Mouse (Mus musculus) midbrain, embryonic 14.5 days (tissue): ENCODE data around the gene Anln. TPM values are rescaled to one million over a fixed set of nuclear protein-coding genes. Genes with fewer than 3 reads are reported as not detected.
A peak's percentile ranks its signal among the peaks of the same experiment; 100 is the strongest.
"Not testable (repeated sequence)": the region's sequence is repeated elsewhere in the genome, so short reads cannot be mapped to it uniquely, and the experiment has no call there.

Experiments used
- ATAC-seq: fragments of 200-750 bp; cut with Nextera tagmentation; 2 replicates; pipeline ENCODE4 v1.8.0; 2017; ENCODE audit warnings: moderate number of reproducible peaks, moderate library complexity; ENCODE audit not compliant: low FRiP score, low TSS enrichment
- DNase-seq: peaks from one replicate; pipeline ENCODE4 v3.0.0-alpha.2; 2015
- H3K27ac ChIP-seq: fragments of 300-500 bp; sonication (generic); replicated peaks from 2 replicates; pipeline ENCODE4 v1.5.1; 2014; ENCODE audit warnings: mild to moderate bottlenecking, low read depth, low read length, moderate library complexity
- H3K27me3 ChIP-seq: fragments of 300-500 bp; sonication (generic); 2 replicates; pipeline ENCODE4 v1.6.1; 2014; ENCODE audit warnings: low read length, control low read depth, mixed read lengths; ENCODE audit not compliant: control insufficient read depth, insufficient read depth
- H3K36me3 ChIP-seq: fragments of 300-500 bp; sonication (generic); 2 replicates; pipeline ENCODE4 v1.6.1; 2014; ENCODE audit warnings: low read length, control low read depth; ENCODE audit not compliant: control insufficient read depth, insufficient read depth
- H3K4me1 ChIP-seq: fragments of 300-500 bp; sonication (generic); 2 replicates; pipeline ENCODE4 v1.6.1; 2014; ENCODE audit warnings: mild to moderate bottlenecking, antibody characterized with exemption, low read length, control low read depth; ENCODE audit not compliant: control insufficient read depth, insufficient read depth
- H3K4me2 ChIP-seq: fragments of 300-500 bp; sonication (generic); 2 replicates; pipeline ENCODE4 v1.6.1; 2014; ENCODE audit warnings: mild to moderate bottlenecking, low read length, moderate library complexity
- H3K4me3 ChIP-seq: fragments of 300-500 bp; sonication (generic); replicated peaks from 2 replicates; pipeline ENCODE4 v1.5.1; 2014; ENCODE audit warnings: low read depth, low read length
- H3K9ac ChIP-seq: fragments of 300-500 bp; sonication (generic); replicated peaks from 2 replicates; pipeline ENCODE4 v1.6.1; 2014; ENCODE audit warnings: mild to moderate bottlenecking, low read length, moderate library complexity
- H3K9me3 ChIP-seq: fragments of 300-500 bp; sonication (generic); 2 replicates; pipeline ENCODE4 v1.6.1; 2016; ENCODE audit warnings: low read length, control low read depth, mixed read lengths; ENCODE audit not compliant: control insufficient read depth
- WGBS: fragments of 180-500 bp; shearing (Covaris S2); extraction: QIAGEN DNeasy Blood & Tissue Kit; methylation state at CpG from one replicate; pipeline ENCODE4 v1.1.7; 2014; 5-methylcytosine and 5-hydroxymethylcytosine counted together
- polyA plus RNA-seq: library from polyadenylated mRNA; unstranded; fragments of >200 nt; fragmentation: Nextera tagmentation; extraction: Ambion mirVana; gene quantifications from 2 replicates; pipeline ENCODE4 v1.2.1, GENCODE M21; 2014

Anln gene
- polyA plus RNA-seq, 1 experiment from 2014 or later, result 9.3 TPM

DNA sequence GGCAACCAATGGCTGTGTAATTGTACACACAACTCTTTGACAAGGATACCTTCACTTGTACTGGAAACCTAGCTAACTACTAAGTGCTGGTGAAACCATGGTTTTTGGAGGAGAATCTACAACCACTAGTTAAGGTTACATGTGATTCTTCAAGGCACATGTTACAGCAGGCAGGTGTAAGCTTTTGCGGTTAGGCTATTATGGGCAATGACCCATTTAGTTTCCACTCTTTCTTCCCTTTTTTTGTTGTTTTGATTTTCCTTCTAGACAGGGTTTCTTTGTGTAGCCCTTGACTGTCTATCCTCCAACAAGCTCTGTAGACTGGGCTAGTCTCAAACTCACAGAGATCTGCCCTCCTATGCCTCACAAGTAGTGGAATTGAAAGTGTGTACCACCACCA is 64.4 kb downstream of the Anln start:
- Histone ChIP-seq H3K9me3 (no peaks in the 10 kb centered on the region), H3K9ac (no peak overlapping the region), H3K4me1 (0 out of 2 replicates have a peak, but pooled peaks cover 5% of the 10 kb centered on the region), H3K27ac (no peak overlapping the region), H3K4me3 (no peak overlapping the region), H3K27me3 (no peaks in the 10 kb centered on the region), H3K36me3 (no peaks in the 10 kb centered on the region), H3K4me2 (no peak overlapping the region)
- no peak for DNase-seq
- WGBS, result 100% methylated on average over 1 of the region's 1 CpGs
- ATAC-seq, result no peak

- ATAC-seq (no peak), DNase-seq (no peak)
- Histone ChIP-seq H3K9ac (no peak overlapping the region), H3K4me3 (no peak overlapping the region), H3K27me3 (no peaks in the 10 kb centered on the region), H3K36me3 (no peaks in the 10 kb centered on the region), H3K9me3 (no peaks in the 10 kb centered on the region), H3K4me1 (0 out of 2 replicates have a peak, but pooled peaks cover 1% of the 10 kb centered on the region), H3K27ac (no peak overlapping the region), H3K4me2 (no peak overlapping the region)
- 86% methylated on average over 8 of the region's 8 CpGs for WGBS
These were observed 66.4 kb downstream of the Anln start for GRCm38 (mm10) chr9:22322381-22323211.

DNA sequence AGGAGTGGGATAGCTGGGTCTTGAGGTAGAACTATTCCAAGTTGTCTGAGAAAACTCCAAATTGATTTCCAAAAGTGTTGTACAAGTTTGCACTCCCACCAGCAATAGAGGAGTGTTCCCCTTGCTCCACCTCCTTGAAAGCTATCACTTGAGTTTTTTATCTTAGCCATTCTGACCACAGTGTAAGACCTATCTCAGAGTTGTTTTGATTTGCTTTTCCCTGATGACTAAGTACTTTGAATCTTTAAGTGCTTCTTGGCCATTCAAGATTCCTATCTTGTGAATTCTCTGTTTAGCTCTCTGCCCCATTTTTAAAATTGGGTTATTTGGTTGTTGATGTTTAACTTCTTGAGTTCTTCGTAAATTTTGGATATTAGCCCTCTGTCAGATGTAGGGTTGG is 69.9 kb downstream of the Anln start:
- Histone ChIP-seq H3K4me3 (no peak overlapping the region), H3K9me3 (no peaks in the 10 kb centered on the region), H3K27me3 (no peaks in the 10 kb centered on the region), H3K9ac (no peak overlapping the region), H3K4me2 (no peak overlapping the region), H3K36me3 (no peaks in the 10 kb centered on the region), H3K4me1 (no peaks in the 10 kb centered on the region), H3K27ac (no peak overlapping the region)
- DNase-seq (no peak), ATAC-seq (no peak)
- WGBS, result 93% methylated on average over 1 of the region's 1 CpGs

- WGBS, result 60% methylated on average over 5 of the region's 5 CpGs
- H3K9me3 ChIP-seq, H3K9ac ChIP-seq, ATAC-seq, H3K4me1 ChIP-seq, H3K4me2 ChIP-seq, H3K27me3 ChIP-seq, DNase-seq, H3K36me3 ChIP-seq, H3K27ac ChIP-seq, H3K4me3 ChIP-seq: not testable (repeated sequence)
These were observed 72.9 kb downstream of the Anln start for GRCm38 (mm10) chr9:22316047-22316446.

DNA sequence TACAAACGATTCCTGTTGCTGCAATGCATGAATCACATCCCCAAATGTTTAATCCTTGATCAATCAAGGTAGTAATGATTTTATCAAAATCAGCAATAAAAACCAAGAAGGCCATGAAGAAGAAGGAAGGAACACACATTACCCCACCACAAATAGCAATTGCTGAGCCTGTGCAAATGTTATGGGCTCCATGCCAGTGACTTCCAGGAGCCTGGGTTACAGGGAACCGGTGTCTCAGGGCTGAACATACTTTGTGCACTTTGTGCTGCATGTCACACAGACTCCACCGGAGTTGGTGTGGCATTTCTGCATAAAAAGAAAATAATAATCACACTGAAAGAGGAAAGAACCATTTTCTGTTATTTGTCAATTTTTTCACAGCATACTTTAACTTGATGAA is 74.9 kb downstream of the Anln start:
- Histone ChIP-seq H3K9me3 (no peaks in the 10 kb centered on the region), H3K27me3 (no peaks in the 10 kb centered on the region), H3K4me2 (no peak overlapping the region), H3K9ac (no peak overlapping the region), H3K36me3 (no peaks in the 10 kb centered on the region), H3K4me1 (no peaks in the 10 kb centered on the region), H3K4me3 (no peak overlapping the region), H3K27ac (no peak overlapping the region)
- ATAC-seq, result no peak
- WGBS, result 94% methylated on average over 3 of the region's 3 CpGs
- DNase-seq, result no peak

DNA sequence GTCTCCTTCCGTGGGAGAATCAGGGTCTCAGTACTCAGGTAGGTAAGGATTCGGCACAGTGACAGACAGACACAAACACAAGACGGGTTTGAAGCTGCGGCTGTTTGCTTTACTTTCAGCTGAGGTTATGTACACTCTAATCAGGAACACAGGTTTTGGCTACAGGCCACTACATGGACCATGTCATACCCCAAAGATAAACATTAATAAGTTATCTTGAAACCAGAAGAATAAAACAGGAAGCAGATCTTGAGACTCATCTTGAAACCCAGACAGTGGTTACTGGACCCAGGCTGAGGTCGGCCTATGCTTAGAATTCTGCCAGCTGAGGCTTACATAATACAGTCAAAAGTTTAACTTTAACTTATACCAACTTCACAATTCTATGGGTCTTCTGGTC is 75.8 kb downstream of the Anln start:
- WGBS, result 93% methylated on average over 5 of the region's 5 CpGs

GRCm38 (mm10) chr9:22309651-22310050 is 79.3 kb downstream of the Anln start:
- Histone ChIP-seq H3K9ac (no peak overlapping the region), H3K9me3 (no peaks in the 10 kb centered on the region; the same call in 1 of the 2 replicates), H3K4me1 (peaks cover 6% of the 10 kb centered on the region), H3K36me3 (peaks cover 7% of the 10 kb centered on the region), H3K27me3 (no peaks in the 10 kb centered on the region), H3K4me3 (no peak overlapping the region), H3K27ac (no peak overlapping the region), H3K4me2 (no peak overlapping the region)
- no peak for ATAC-seq
- 92% methylated on average over 5 of the region's 5 CpGs for WGBS
- no peak for DNase-seq

More for the DNA sequence above, 75.8 kb downstream of the Anln start:
- Histone ChIP-seq H3K4me1 (no peaks in the 10 kb centered on the region), H3K27me3 (no peaks in the 10 kb centered on the region), H3K9me3 (no peaks in the 10 kb centered on the region), H3K4me3 (no peak overlapping the region), H3K4me2 (no peak overlapping the region), H3K36me3 (no peaks in the 10 kb centered on the region), H3K9ac (no peak overlapping the region), H3K27ac (no peak overlapping the region)
- DNase-seq (no peak), ATAC-seq (no peak)

GRCm38 (mm10) chr9:22307920-22308262 is 81.1 kb downstream of the Anln start:
- peak; percentile 15; the same call in 1 of the 2 replicates for ATAC-seq
- not testable (repeated sequence) for H3K4me1 ChIP-seq, H3K9me3 ChIP-seq, H3K27me3 ChIP-seq, DNase-seq
- WGBS, result 9% methylated on average over 9 of the region's 9 CpGs
- H3K4me2 ChIP-seq, result peak overlapping the region; percentile 82
- peaks cover 24% of the 10 kb centered on the region for H3K36me3 ChIP-seq
- H3K27ac ChIP-seq, result peak overlapping the region; percentile 96
- H3K9ac ChIP-seq, result 0 out of 2 replicates have a peak overlapping the region, but pooled peaks have one; percentile 100
- H3K4me3 ChIP-seq, result peak overlapping the region; percentile 94
